Mouse (Mus musculus): ENCODE measurements at regions not wholly inside any gene's neighbourhood (a gene's known extent, or its start where the extent isn't known, plus 50 kb on each side); places are given as distances from the start of the nearest gene placed in this dataset.

DNA sequence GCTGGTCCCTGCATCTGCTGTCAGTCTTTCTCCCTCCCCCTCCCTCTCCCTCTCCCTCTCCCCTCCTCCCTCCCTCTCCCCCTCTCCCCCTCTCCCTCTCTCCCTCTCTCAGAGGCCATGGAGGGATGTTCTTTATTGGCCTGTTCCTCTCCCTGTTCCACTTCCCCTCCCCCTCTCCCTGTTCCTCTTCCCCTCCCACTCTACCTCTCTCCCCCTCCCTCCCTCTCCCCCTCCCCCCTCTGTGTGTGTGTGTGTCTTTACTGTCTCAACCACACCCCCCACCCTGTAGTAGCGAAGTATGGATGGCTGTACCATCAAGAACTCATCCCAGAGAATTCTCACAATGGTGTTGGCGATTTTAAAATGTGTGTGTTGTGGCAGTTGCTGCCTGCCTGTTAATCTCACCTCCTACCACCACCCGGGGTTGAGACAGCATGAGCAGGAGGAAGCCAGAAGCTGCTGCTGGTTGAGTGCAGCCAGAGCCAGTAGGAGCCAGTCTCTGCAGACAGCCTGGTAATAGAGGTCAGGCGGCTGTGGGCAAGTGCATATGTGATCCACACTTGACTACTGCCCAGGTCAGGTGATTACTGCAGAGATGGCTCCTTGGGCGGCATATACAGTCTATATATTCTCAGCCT is 201.3 kb upstream of the Amigo2 start:
- no peaks in the 10 kb centered on the region for H3K36me3 ChIP-seq (replicated peaks)
- ATAC-seq (ENCODE audit: extremely low read depth, insufficient number of reproducible peaks, low FRiP score, poor library complexity, severe bottlenecking): no peak
- H3K9me3 ChIP-seq (replicated peaks): no peaks in the 10 kb centered on the region
- DNase-seq (ENCODE audit: low spot score): no peak
- no peaks in the 10 kb centered on the region for H3K4me1 ChIP-seq (ENCODE audit: insufficient read depth, low read depth, low read length)
- TF ChIP-seq TAL1 (conservative IDR thresholded peaks at IDR 0.05; ENCODE audit: low read depth, low read length) (no peak), GATA2 (IDR thresholded peaks at IDR 0.05; ENCODE audit: borderline replicate concordance, low read depth, low read length) (no peak)
- no peaks in the 10 kb centered on the region for H3K27me3 ChIP-seq (ENCODE audit: insufficient read depth, low read length)
- H3K4me3 ChIP-seq (ENCODE audit: low read depth, low read length): no peak overlapping the region

DNA sequence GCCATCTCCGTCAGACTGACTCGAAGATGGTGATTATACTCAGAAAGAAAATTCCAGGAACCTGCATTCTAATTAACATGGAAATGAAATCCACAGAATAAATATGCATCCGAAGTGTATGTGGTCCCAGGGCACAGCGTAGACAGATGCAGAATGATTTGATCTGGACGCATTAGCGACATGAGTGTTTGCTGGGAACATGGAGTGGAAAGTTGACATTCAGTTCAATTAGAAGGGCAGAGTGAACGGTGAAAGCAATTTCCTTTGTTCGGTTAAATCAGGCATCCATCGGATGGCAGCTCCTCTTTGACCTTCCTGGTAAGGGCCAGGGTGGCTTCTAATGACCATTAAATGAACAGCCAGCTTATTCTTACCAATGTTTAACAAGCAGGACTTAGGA is 199.1 kb upstream of the Amigo2 start:
- no peak for TF ChIP-seq TAL1 (conservative IDR thresholded peaks at IDR 0.05; ENCODE audit: low read depth, low read length)
- no peak for TF ChIP-seq GATA2 (IDR thresholded peaks at IDR 0.05; ENCODE audit: borderline replicate concordance, low read depth, low read length)
- no peak for TF ChIP-seq POLR2AphosphoS5 (IDR thresholded peaks at IDR 0.05; ENCODE audit: insufficient replicate concordance, low read depth, low read length)
- TF ChIP-seq GATA1 (IDR thresholded peaks at IDR 0.05; ENCODE audit: borderline replicate concordance, low read length): no peak
- no peak for TF ChIP-seq CTCF (IDR thresholded peaks at IDR 0.05; ENCODE audit: low read depth, low read length)
- ATAC-seq (ENCODE audit: extremely low read depth, insufficient number of reproducible peaks, low FRiP score, poor library complexity, severe bottlenecking): no peak

DNA sequence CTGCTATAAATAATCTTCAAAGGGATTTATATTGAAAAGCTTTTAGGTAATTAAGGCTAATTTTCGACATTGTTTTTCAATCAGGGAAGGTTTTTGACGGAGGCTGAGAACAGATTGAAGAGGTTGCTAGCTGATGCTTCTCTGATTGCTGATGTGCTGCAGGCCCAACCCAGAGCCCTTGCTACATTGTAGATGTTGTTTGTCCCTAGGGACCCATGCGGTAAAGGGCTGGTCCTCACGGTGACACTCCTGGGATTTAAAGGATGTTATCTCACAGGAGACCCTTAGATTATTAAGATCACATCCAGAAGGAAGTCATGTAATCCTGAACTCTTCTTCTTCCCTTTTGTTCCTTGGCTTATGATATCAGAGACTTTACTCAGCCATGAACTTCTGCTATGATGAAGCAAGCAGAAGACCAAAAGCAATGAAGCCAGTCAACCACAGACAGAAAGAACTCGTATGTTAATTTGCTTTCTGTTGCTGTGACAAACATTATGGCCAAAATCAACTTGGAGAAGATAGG is 191.2 kb upstream of the Amigo2 start:
- no peaks in the 10 kb centered on the region for H3K27me3 ChIP-seq (ENCODE audit: insufficient read depth, low read length)
- H3K4me3 ChIP-seq (ENCODE audit: low read depth, low read length): no peak overlapping the region
- TF ChIP-seq POLR2AphosphoS5 (IDR thresholded peaks at IDR 0.05; ENCODE audit: insufficient replicate concordance, low read depth, low read length) (no peak), GATA1 (IDR thresholded peaks at IDR 0.05; ENCODE audit: borderline replicate concordance, low read length) (no peak), GATA2 (IDR thresholded peaks at IDR 0.05; ENCODE audit: borderline replicate concordance, low read depth, low read length) (no peak), CTCF (IDR thresholded peaks at IDR 0.05; ENCODE audit: low read depth, low read length) (no peak), TAL1 (conservative IDR thresholded peaks at IDR 0.05; ENCODE audit: low read depth, low read length) (no peak)
- no peak for DNase-seq (ENCODE audit: low spot score)
- no peak for ATAC-seq (ENCODE audit: extremely low read depth, insufficient number of reproducible peaks, low FRiP score, poor library complexity, severe bottlenecking)
- H3K4me1 ChIP-seq (ENCODE audit: insufficient read depth, low read depth, low read length): no peaks in the 10 kb centered on the region
- H3K9me3 ChIP-seq (replicated peaks): peaks cover 8% of the 10 kb centered on the region; the same call in 1 of the 2 replicates
- H3K36me3 ChIP-seq (replicated peaks): no peaks in the 10 kb centered on the region

More for the DNA sequence above, 199.1 kb upstream of the Amigo2 start:
- no peak overlapping the region for H3K4me3 ChIP-seq (ENCODE audit: low read depth, low read length)
- H3K4me1 ChIP-seq (ENCODE audit: insufficient read depth, low read depth, low read length): no peaks in the 10 kb centered on the region
- no peaks in the 10 kb centered on the region for H3K36me3 ChIP-seq (replicated peaks)
- no peaks in the 10 kb centered on the region for H3K27me3 ChIP-seq (ENCODE audit: insufficient read depth, low read length)
- no peaks in the 10 kb centered on the region for H3K9me3 ChIP-seq (replicated peaks)
- no peak for DNase-seq (ENCODE audit: low spot score)
